Mouse (Mus musculus): ENCODE data around the gene Olfr191.
"Not testable (repeated sequence)": the region's sequence is repeated elsewhere in the genome, so short reads cannot be mapped to it uniquely, and the experiment has no call there.

Gene Olfr191

GRCm38 (mm10) chr16:59089722-59090121, at the start of gene Olfr191:
Olfr191 (minus strand) TSS chr16:59089822.
- DNase-seq (ENCODE audit: low spot score in 2 of 2), result not testable (repeated sequence)

GRCm38 (mm10) chr16:59130740-59131139, 41.1 kb upstream of the Olfr191 start:
- DNase-seq (ENCODE audit: low spot score in 2 of 2), result no peak

- no peak for DNase-seq (ENCODE audit: low spot score in 2 of 2)
These were observed 31.3 kb upstream of the Olfr191 start, which contains the start of gene Olfr194 for GRCm38 (mm10) chr16:59120969-59121368. Olfr194 (minus strand) TSS chr16:59121069.

GRCm38 (mm10) chr16:59111781-59112180, 22.2 kb upstream of the Olfr191 start, which contains the start of gene Olfr193:
Olfr193 (minus strand) TSS chr16:59111881.
- no peak for DNase-seq (ENCODE audit: low spot score in 2 of 2)

- DNase-seq (ENCODE audit: low spot score in 2 of 2), result not testable (repeated sequence)
These were observed 18.9 kb upstream of the Olfr191 start for GRCm38 (mm10) chr16:59108522-59108921.

GRCm38 (mm10) chr16:59105312-59105711, 15.7 kb upstream of the Olfr191 start:
- no peak for DNase-seq (ENCODE audit: low spot score in 2 of 2)

GRCm38 (mm10) chr16:59081113-59081512, 8.5 kb downstream of the Olfr191 start:
- not testable (repeated sequence) for DNase-seq (ENCODE audit: low spot score in 2 of 2)

- no peak for DNase-seq (ENCODE audit: low spot score in 2 of 2)
These were observed 11.7 kb downstream of the Olfr191 start, which contains the start of gene Olfr190 for GRCm38 (mm10) chr16:59077905-59078304. Olfr190 (minus strand) TSS chr16:59078005.

- no peak for DNase-seq (ENCODE audit: low spot score in 2 of 2)
These were observed 16.1 kb downstream of the Olfr191 start for GRCm38 (mm10) chr16:59073520-59073919.

- no peak for DNase-seq (ENCODE audit: low spot score in 2 of 2)
These were observed 17.9 kb downstream of the Olfr191 start for GRCm38 (mm10) chr16:59071755-59072154.

- DNase-seq (ENCODE audit: low spot score in 2 of 2), result not testable (repeated sequence)
These were observed 27.2 kb downstream of the Olfr191 start for GRCm38 (mm10) chr16:59062411-59062810.

- not testable (repeated sequence) for DNase-seq (ENCODE audit: low spot score in 2 of 2)
These were observed 40.3 kb downstream of the Olfr191 start for GRCm38 (mm10) chr16:59049286-59049685.

GRCm38 (mm10) chr16:59048860-59049259, 40.8 kb downstream of the Olfr191 start:
- no peak for DNase-seq (ENCODE audit: low spot score in 2 of 2)

GRCm38 (mm10) chr16:59047579-59047978, 42.0 kb downstream of the Olfr191 start:
- DNase-seq (ENCODE audit: low spot score in 2 of 2), result no peak

GRCm38 (mm10) chr16:59045835-59046234, 43.8 kb downstream of the Olfr191 start:
- no peak for DNase-seq (ENCODE audit: low spot score in 2 of 2)

- DNase-seq (ENCODE audit: low spot score in 2 of 2), result no peak
These were observed 49.9 kb downstream of the Olfr191 start, which contains the start of gene Olfr187 for GRCm38 (mm10) chr16:59039710-59040109. Olfr187 (minus strand) TSS chr16:59039767.

All from urinary bladder, postnatal 4 days (tissue).